Mouse (Mus musculus) lung, postnatal 0 days (tissue): ENCODE data around the gene Ndufb5.
"Not testable (repeated sequence)": the region's sequence is repeated elsewhere in the genome, so short reads cannot be mapped to it uniquely, and the experiment has no call there.

Experiments used
- CTCF ChIP-seq: IDR thresholded peaks from 2 replicates; pipeline ENCODE4 v1.5.1; 2016; ENCODE audit warnings: antibody characterized with exemption, mild to moderate bottlenecking
- EP300 ChIP-seq: IDR thresholded peaks from 2 replicates; pipeline ENCODE4 v1.6.1; 2016; ENCODE audit warnings: antibody characterized with exemption, mild to moderate bottlenecking, control low read depth

DNA sequence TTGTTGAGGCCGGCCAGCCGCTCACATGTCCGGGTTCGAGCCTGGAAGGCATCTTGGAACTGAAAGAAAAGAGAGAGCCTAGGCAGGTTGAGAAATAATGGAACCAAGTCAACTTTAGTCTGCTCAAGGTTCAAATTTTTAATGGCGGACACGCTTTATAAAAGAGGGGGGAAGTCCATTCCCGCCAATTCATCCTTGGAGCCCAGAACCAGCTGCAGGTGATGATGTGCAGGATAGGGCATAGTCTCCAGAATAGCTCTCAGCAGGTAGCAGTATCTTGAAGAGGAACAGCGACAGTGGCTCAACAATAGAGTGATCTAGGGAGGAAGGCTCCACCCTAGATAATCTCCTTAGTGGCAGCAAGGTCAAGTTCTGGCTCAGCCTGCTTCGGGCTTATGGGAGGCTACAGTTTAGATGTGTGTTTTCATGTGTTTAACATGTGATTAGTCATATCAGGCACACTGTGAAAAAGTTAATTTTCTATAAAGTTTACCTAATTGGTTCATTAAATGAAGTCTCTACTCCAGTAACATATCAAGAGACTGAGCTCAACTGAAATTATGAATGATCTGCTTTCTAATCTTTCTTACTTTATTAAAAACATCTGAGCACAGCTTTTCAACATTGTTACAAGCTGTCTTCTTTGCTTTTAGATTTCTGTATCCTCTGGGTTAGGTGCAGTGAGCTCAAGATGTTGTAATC lies 31.0 kb upstream of the Ndufb5 start, which contains the start of gene Actl6a:
- not testable (repeated sequence) for TF ChIP-seq CTCF, EP300
